Mouse (Mus musculus) stomach, postnatal 0 days (tissue): Measurements from ENCODE around the gene Gnl3.

Experiments used
- CTCF ChIP-seq: IDR thresholded peaks from 2 replicates; pipeline ENCODE4 v1.5.1; 2016; ENCODE audit warnings: antibody characterized with exemption, low read depth, mild to moderate bottlenecking, moderate library complexity
- EP300 ChIP-seq: optimal IDR thresholded peaks from 2 replicates; pipeline ENCODE3; 2016; ENCODE audit warnings: antibody characterized with exemption

- TF ChIP-seq CTCF (no peak), EP300 (no peak)
Observed at GRCm38 (mm10) chr14:31000356-31000755, 18.6 kb downstream of the Gnl3 start.
